Mouse (Mus musculus): ENCODE results near the gene Lancl2.

The Lancl2 gene

DNA sequence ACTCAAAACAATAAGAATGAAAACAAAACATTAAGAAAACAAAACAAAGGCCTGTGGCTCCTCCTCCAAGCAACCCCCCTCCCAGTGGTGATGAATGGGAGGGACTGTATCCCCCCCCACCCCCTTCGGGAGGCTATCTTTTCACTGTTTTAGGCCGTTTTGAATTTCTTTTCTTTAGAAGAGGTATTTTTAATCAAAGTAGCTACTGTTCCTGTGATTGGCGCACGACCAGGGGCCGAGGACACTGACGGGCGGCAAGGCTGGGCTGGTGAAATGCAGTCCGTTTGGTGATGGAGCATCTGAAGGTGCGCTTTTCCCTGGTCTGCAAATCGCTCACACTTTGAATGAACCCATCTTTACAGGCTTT, at the start of gene Lancl2:
TSS of gene Lancl2 (plus strand) at position 165 of the 367 bp plus-strand sequence.
- no peak for DNase-seq (ENCODE audit: low spot score in 2 of 2)

DNA sequence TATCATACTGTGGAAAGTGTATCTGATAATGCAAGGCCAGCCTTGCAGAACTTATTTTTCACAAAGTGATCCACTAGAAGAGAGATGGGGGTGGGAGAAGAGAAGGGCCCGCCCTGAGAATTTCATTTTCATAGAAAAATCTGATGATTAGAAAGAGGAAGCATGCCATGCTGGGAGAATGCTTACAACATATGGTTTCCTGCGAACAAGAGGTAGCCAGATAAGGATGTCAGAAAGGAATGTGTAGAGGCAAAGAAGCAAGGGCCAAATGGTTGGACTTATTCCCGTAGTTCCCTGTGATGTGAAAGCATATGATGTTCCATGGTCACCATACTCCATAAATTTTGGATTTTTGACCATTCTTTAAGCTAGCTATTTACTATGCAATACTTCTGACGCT, 41.0 kb upstream of the Lancl2 start:
- no peak for DNase-seq (ENCODE audit: low spot score in 2 of 2)

DNA sequence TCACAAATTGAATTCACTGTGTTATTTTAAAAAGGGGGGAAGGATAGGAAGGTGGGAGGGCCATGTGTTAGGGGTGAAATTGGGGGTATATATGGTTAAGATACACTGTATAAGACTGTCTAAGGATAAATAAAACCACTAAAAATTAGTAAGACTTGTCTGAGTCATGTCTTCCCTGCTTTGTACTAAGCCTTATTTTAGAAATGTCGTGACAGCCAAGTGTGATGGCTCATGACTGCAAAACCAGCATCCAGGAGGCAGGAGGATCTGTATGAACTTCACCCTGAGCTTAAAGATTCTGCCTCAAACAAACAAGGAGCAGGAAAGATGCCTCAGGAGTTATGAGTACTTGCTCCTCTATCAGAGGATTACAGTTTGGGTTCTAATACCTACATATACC, 18.2 kb upstream of the Lancl2 start:
- no peak for DNase-seq (ENCODE audit: low spot score in 2 of 2)

- peak; percentile 79 to 88 for DNase-seq (ENCODE audit: low spot score in 2 of 2)
These were observed 10.7 kb upstream of the Lancl2 start, which contains the start of gene Pyurf for GRCm38 (mm10) chr6:57691467-57692261. Pyurf (minus strand) TSS chr6:57692078.

DNA sequence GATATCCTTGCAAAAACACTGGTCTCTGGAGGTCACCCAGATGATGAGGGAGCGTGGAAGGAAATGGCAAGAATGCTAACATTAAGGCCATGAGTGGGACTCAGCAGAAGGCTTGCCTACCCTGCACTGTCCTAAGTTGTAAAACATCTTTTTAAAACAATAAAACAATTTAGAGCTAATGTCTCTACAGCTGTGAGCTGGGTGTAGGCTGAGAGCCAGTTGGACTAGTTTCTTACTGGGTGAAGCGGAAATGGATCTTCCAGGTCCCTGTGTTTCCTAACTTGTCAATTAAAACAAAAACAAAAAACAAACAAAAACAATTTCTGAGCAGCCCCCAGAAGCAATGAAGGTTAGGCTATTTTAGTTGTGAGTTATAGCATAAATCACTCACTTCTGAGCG, 9.2 kb upstream of the Lancl2 start:
- no peak for DNase-seq (ENCODE audit: low spot score in 2 of 2)

- no peak for DNase-seq (ENCODE audit: low spot score in 2 of 2)
These were observed 654 bp upstream of the Lancl2 start for GRCm38 (mm10) chr6:57701686-57702085.

- DNase-seq (ENCODE audit: low spot score in 2 of 2): peak; percentile 95 to 97
These were observed 581 bp downstream of the Lancl2 start for GRCm38 (mm10) chr6:57702743-57703499.

DNA sequence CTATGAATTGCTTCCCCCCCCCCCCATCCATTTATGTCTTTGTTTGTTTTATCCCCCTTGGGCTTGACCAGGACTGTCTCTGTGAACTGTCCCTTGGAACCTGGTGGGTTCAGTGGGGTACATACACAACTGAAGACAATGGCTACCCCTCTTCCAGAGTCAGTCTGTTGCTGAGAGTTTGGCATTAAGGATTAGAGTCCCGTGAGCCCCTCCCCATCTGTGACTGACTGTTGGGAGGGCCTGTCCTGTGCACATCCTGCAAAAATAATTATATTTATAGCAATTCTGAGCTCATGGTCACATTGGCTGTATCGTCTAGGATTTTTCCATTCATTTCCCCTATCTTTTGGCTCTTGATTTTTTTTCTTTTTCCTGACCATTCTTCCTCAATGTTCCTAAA, 1.4 kb downstream of the Lancl2 start:
- DNase-seq (ENCODE audit: low spot score in 2 of 2): no peak

DNA sequence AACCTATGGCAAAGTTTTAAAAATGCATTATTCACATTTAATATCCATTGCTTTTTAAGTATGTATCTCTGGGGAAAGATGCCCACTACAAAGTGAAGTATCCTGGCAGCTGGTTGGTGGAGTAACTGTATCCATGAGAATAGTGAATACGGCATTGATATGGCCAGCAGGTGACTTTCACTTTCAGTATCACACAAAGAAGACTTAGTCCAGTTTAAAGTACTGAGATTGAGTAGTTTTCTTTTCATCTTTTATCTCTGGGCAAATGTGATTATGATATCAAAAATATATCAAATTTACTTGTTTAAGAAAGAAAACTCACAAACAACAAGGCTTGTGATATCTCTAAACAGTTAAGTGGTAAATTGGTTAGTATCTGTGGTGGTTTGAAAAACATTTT, 4.4 kb downstream of the Lancl2 start:
- no peak for DNase-seq (ENCODE audit: low spot score in 2 of 2)

- DNase-seq (ENCODE audit: low spot score in 2 of 2): no peak
These were observed 9.4 kb downstream of the Lancl2 start for GRCm38 (mm10) chr6:57711726-57712125.

- no peak for DNase-seq (ENCODE audit: low spot score in 2 of 2)
These were observed 19.0 kb downstream of the Lancl2 start for GRCm38 (mm10) chr6:57721347-57721746.

DNA sequence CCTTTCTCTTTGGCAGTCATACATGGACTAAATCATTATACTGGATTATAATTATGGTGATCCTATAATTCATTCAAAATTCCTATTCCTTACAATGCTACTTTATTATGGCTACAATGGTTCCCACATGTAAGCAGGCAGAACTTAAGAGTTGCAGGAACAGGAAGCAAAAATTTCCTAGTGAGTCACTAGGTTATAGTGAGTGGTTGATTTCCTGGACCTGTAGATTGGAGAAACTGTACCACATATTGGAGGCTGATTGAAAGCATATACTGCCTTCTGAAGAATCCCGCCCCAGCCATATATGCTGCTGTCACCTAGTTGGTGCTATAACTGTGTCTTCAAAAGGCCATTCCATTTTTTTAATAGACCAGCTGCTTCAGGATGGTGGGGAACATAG, 40.4 kb downstream of the Lancl2 start:
- DNase-seq (ENCODE audit: low spot score in 2 of 2): no peak

GRCm38 (mm10) chr6:57743333-57743732, 41.0 kb downstream of the Lancl2 start:
- no peak for DNase-seq (ENCODE audit: low spot score in 2 of 2)

- no peak for DNase-seq (ENCODE audit: low spot score in 2 of 2)
These were observed 41.8 kb downstream of the Lancl2 start for GRCm38 (mm10) chr6:57744123-57744522.

DNA sequence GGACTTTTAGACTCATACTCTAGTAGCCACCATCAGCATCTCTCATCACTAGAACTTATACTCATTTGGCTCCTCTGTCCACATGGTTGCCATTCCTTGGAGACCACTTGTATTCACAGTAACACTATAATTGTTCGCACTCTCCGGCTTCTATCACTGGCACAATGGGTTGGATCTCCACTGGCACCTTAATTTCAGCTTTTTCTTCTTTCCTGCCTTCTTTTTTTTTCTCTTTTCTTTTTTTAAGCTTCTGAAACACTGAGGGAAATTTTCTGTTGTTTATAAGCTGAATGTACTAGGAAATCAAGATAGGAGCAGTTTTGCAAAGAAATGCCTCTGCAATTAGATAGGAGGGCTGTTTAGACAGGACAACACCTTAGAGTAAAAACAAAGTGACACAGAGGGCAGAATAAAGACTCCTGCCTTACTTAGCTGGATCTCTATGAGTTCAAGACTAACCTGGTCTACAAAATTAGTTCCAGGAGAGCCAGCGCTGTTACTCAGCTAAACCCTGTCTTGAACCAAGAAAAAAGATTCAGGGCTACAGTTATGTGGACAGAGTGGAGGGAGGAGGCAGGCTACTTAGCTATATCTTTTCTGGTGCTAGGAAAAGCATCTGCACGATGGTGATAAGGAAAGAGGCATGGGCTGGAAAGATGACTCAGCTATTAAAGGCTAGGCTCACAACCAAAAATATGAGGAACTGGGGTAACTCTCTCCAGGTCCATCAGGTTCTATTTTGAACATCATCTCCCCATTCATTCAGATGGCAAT, 42.8 kb downstream of the Lancl2 start:
- DNase-seq (ENCODE audit: low spot score in 2 of 2): no peak

- no peak for DNase-seq (ENCODE audit: low spot score in 2 of 2)
These were observed 43.4 kb downstream of the Lancl2 start for GRCm38 (mm10) chr6:57745748-57746129.

- no peak for DNase-seq (ENCODE audit: low spot score in 2 of 2)
These were observed 51.8 kb downstream of the Lancl2 start for GRCm38 (mm10) chr6:57753962-57754759.

DNA sequence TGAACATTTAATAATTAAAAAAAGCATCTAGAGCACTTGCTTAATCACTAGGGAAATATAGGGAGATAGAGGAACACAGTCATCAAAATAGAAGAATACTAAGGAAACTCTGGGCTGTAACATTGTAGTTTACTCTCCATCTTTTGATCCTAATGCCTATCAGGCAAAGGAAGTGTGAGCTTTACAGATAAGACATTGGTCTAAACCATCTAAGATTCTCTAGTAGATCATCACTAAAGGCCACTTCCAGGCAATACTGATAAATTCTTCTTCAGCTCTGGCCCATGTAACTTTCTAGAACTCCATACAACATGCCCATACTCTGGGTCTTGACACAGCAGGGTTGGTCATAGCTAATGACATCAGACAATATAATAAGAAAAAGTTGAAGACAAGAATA, 60.7 kb downstream of the Lancl2 start:
- no peak for DNase-seq (ENCODE audit: low spot score in 2 of 2)

DNA sequence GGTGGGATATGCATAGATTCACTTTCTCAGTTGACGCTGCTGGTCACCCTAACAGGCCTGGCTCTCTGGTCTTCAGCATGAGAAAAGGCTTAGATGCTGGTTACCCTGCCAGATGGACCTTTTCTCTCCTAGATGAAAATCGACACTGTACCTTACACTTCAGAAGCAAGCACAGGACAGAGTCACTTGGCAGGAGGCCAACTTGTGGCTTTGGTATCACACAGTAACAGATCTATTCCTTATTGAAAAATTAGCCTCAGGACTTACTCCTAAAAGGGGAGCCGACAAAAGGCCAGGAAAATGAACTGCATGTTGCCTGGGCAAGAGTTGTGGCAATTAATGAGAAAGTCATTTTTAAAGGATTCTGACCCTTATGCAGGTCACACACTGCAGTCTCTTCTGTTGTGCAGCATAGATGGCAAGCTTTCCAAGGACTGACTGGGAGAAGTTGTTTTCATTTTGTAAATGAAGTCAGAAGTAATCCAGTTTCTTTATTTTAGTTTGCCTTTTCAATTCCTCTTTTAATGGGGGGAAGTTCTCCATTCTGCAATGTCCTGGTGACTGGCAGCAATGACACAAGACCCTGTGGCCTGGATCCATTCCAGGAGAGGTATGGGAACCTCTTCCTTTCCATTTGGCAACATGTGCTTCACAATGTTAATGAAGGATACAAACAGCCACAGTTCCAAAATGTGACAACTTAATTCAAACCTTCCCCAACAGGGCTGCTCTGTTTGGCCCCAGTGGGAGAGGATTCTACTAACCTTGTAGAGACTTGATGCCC, 62.9 kb downstream of the Lancl2 start:
- no peak for DNase-seq (ENCODE audit: low spot score in 2 of 2)

DNA sequence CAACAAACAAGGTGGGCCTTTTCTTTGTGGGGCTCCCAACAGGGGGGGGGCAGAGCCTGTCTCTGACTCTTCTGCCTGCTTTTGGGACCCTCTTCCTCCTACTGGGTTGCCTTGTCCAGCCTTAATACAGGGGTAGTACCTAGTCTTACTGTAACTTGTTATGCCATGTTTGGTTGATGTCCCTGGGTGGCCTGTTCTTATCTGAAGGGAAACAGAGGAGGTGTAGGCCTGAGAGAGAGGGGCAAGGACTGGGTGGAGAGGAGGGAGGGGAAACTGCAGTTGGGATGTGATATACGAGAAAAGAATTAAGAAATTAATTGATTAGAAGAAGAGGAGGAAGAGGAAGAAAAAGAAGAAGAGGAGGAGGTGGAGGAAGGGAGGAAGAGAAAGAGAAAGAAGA, 63.9 kb downstream of the Lancl2 start:
- DNase-seq (ENCODE audit: low spot score in 2 of 2): no peak
